Mouse (Mus musculus) kidney, postnatal 10 days (tissue): ENCODE measurements around the gene Zfand3.
A peak's percentile ranks its signal among the peaks of the same experiment; 100 is the strongest.

Experiments
- DNase-seq: peaks from one replicate; pipeline ENCODE4 v3.0.0; 2021; ENCODE audit warnings: mixed read lengths

The Zfand3 gene

GRCm38 (mm10) chr17:29998566-29999295 is 5.8 kb upstream of the Zfand3 start:
- DNase-seq = no peak

DNA sequence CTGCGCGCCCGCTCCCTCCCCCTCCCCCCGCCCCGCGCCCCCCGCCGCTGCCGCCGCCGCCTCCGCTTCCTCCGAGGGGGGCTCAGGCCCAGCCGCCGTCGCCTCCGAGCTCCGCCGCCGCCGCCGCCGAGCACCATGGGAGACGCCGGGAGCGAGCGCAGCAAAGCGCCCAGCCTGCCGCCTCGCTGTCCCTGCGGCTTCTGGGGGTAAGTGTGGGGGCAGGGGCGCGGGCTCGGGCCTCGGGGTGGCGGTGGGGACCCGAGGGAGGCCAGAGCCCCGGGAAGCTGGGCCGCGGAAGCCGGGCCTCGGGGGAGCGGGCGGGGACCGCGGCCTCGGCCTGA is 540 bp downstream of the Zfand3 start:
- no peak for DNase-seq

- DNase-seq = peak; percentile 66
Measured at GRCm38 (mm10) chr17:30005451-30005941, 963 bp downstream of the Zfand3 start.

DNA sequence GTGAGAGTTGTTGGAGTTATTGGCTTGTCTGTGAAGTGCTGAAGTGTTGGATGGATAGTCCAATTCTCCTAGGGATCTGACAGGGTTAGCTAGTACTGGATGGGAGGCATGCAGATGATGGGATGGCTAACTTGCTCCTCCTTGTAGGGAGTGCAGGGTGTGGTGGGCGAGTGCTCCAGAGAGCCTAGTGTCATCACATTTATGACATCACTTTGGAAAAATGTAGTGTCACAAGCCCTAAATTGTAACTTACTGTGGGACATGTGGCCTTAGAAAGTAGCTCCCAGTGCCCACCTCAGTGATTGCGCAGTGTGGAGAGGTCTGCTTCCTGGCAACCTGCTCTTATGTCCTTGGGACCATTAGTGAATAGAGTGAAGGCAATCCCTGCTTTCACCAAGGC is 2.3 kb downstream of the Zfand3 start:
- DNase-seq = no peak

- DNase-seq = peak; percentile 44
Measured at GRCm38 (mm10) chr17:30007883-30008282, 3.4 kb downstream of the Zfand3 start.

GRCm38 (mm10) chr17:30008392-30008791 is 3.9 kb downstream of the Zfand3 start:
- DNase-seq = no peak

GRCm38 (mm10) chr17:30014660-30015059 is 10.1 kb downstream of the Zfand3 start:
- no peak for DNase-seq

DNA sequence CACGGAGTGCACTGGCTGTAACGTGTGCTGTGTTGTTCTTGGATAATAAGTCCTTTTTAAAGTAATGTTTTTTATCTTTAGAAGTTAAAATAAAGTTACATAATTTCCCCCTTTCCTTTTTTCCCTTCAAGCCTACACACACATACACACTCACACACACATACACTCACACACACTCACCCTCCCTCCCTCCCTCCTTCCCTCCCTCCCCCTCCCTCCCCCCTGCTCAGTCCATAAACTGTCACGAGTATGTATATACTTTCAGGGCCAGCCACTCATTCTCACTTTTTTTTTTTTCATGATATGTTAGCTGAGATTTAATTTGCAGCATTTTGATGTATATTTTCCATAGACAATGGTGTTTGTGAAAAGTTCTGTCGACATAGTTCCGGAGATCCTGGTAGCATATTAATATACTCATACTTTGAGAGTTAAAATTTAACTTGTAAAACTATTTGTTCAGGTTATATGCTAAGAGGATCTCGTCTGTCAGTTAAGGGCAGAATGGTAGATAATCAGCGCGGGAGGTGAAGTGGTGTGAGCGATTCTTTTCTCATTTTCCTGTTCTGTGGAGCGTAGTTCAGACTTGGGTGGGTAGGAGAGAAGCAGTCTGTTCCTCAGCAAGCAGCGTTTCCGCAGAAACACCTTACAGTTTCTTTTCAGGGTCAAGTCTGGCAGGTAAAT is 14.5 kb downstream of the Zfand3 start:
- DNase-seq = no peak

DNA sequence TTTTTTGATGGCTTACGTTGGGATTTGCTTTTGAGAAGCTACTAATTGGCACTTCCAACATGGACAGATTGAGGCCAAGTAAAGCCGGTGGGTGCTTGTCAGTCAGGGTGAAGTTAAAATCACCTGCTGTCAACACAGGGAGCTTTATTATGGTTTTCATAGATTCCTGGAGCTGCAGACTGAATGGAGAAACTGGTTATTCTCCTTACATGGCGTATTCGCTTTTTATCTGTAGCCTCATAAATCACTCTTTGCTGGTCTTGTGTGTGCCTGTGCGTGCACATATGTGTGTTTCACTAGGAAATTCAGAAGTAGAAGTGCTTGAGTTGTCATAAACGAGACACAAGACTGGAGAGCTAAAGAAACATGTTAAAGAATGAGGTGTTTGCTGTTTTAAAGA is 15.4 kb downstream of the Zfand3 start:
- DNase-seq = no peak

DNA sequence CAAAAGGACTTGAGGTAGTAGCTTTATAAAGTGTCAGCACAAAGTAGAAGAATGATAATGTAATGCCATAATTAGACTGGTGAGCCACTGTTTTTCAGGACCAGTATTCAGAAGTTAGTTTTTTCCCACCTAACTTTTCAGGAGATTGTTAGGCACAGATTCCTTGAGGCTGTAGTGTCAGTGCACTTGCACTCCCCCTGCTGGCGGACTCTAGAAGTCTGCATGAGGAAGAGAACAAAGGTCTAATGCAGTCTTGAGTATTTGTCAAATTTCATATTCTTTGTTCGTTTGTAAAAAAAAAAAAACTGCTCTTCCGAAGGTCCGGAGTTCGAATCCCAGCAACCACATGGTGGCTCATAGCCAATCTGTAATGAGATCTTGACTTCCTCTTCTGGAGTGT is 20.1 kb downstream of the Zfand3 start:
- DNase-seq = peak; percentile 89

- DNase-seq = peak; percentile 50
Measured at GRCm38 (mm10) chr17:30026617-30027016, 22.1 kb downstream of the Zfand3 start.

- DNase-seq = peak; percentile 84
Measured at GRCm38 (mm10) chr17:30027343-30028029, 23.0 kb downstream of the Zfand3 start.

DNA sequence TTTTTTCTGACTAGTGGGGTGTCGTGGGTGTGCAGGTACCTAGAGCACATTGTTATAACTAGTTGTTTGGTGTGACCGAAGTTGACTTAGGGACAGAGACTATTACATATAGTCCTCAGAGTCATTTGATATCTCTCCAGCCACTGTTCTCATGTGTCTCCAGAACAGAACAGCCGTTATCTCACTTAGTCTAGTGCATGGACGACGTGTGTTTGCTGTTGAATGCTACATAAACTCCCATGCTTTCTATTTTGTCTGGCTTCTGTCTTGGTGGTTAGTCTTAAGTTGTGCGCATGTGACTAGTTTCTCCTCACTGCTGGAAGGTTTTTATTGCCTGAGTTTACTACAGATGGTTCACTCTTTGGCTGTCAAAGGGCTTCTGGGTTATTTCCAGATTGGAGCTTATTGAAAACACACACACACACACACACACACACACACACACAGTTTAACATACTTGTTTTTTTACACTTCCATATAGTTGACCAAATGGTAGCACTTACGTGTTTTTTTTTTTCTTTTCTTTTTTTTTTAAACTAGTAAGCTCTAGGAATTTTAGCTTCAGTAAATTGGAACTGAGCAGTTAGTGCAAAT is 25.2 kb downstream of the Zfand3 start:
- no peak for DNase-seq

DNA sequence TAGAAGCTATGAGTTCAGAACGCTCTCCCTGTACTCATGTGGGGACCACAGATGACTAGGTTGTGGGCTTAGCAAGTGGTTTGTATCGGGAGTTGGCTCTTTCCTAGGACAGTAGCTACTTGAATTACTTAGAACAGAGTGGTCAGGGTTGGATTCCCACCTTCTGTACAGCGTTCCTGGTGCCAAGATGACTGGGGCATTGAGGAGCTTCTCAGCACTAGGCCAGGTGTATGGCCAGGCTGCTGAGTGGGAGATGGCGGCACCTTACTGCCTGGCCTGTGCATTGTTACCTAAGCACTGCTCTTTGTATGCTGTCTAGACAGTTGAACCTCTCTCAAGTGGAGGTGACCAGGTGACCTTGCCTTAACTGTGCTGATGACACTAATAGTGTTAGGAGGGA is 28.3 kb downstream of the Zfand3 start:
- no peak for DNase-seq

DNA sequence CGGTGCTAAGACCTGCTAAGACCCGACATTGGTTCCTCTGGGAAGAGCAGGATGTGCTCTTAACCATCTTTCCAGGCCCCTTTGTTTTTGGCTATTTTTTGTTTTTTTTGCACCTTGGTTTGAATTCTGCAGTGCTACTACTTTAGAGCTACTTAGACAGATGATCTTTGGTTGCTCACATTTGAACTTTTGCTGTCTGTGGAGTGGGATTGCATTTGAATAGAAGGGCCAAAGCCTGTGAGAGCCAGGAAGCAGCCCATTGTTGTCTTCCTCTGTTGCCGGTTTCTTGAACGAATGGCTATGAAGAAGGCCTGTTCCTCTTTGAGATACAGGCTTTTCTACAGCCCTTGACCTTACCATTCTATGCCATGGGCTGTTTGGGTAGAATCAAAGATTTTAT is 29.5 kb downstream of the Zfand3 start:
- no peak for DNase-seq

DNA sequence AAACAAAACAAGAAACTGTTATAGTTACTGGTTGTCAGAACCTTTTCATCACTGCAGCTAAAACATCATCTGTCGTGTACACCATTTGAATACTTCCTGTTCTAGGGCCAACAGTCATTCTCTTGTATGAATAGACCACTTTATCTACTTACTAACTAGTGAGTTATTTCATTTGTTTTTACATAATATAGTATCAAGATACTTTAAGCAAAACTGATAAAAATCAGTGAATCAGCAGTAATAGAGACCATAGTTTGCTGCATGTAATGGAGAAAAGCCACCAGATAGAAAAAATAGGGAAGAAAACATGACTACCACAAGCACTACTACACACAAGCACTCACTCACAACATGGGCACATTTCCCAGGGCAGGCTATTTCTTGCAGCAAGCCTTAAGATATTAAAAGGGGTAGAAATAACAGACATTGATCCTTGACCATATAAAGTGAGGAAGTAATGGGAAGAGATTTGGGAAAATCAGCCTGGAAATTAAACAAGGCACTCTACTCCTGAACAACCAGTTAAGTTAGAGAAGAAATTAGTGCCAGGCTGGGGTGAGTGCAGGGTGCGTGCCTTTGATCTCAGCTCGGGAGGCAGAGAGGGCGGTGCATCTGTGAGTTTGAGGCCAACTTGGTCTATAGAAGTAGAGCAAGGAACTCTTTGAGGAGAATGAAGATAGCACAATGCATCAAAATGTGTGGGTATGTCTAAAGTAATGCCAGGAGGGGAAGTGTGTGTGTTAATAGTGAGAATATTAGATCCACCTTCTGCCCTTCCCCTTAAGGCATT is 30.9 kb downstream of the Zfand3 start:
- no peak for DNase-seq

DNA sequence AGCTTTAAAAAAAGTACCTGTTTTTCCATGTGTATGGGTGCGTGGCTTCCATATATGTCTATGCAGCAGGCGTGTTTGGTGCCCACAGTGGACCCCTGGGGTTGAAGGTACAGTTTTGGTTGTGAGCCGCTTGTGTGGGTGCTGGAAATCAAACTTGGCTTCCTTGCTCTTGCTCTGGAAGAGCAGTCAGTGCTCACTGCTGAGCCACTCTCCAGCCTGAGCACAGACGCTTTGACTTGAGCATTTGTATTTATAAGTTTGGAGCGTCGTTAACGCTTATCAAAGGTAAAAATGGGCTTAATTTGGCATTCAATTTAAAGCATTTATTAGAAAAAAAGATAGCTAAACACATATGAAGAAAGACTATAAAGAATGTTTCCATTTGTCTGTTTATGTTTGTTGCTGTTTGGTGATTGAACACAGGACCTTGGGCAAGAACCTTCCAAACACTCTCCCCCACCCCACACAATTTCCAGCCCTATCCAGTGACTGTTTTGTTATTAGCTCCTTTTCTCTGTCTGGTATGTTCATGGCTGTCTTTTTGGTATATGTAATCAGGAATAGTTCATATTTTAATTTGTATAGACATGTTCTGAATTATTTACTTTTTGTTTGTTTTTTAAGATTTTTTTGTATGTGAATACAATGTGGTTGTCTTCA is 38.8 kb downstream of the Zfand3 start:
- no peak for DNase-seq

DNA sequence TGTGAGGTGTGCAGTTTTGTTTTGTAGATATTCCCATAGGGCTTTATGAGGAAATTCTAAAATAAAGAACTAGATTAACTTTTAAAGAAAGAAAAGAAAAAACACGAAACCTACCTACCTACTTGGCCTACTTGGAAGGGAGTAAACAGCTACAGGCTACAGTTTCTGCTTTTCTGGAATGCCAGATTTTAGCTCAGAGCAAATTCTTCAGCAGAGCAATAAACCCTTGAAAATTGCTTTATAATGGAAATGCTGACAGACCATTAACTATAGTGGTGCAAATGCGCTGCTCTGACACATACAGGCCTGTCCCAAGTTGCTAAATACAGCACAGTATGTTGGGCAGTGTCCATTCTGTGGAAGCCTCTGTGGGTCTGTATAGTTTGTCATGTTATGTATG is 40.6 kb downstream of the Zfand3 start:
- DNase-seq = no peak

DNA sequence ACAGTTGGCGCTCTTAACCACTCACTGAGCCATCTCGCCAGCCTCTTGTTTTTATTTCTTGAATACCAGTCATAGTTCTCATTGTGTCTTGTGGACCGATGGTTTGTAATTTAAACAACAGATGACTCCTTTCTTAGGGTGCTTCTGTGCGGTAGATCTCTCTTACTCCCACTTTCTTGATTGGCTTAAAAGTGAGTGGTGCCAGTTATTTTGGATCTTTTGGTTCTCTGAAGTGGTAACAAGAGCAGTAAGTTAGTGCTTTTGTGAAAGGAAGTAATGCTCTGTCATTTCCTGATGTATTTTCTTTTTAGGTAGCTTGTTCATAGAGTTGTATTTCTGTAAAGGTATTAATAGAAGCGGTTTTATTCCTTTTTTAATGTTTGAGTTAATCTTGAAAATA is 42.1 kb downstream of the Zfand3 start:
- DNase-seq = no peak

DNA sequence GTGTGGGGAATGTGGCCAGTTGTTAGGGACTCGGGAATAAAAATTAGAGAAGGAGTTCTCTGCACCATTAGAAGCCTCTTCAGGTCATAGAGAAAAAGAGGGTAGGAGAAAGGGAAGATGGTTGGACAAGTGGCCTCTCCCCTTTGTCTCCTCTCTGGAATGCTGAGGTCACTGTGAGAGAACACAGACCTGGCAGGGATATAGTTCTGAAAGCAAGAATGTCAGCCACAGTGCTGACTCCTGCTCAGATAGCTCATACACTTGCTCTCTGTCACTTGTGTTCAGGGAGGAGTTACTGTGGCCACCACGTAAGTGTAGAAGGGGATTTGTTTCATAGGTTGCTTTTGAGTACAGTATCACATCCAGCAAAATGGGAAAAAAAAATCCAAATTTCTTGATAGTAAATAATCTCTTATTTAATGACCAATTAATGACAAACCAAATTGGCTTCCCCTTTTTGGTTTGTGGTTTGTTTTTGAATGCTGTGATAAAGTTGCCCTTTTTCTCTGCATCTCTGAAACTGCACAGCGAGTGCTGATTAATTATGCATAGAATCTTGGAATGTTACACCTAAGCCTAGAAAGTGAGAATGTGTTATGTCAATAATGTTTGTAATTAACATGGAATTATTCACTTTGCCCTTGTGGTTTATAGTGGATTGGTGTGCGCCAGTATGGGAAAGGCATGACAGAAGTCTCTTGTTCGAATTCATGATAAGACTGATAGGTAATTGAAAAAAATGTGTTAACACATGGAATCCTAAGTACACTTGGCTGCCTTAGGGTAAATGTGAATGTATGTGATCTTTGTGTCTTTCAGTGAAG is 47.2 kb downstream of the Zfand3 start:
- DNase-seq = no peak

DNA sequence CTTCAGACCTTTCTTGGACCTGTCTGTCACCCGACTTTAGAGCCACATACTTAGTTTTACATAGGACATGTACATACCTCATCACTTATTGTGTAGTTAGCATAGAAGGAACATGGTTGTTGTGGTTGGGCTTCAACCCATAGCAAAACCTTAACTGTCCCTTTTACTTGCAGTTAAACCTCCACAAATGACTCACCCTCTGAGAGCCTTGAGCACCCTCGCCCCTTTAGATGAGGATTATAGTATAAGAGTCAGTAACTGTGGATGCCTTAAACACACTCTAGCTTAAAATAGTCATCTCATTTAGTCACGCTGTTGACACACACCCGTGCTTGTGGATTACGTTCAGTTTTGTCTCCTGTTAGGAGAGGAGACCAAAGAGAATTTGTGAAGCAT is 47.8 kb downstream of the Zfand3 start:
- DNase-seq = no peak
